Mouse (Mus musculus): ENCODE data around the gene 7420426K07Rik.

DNA sequence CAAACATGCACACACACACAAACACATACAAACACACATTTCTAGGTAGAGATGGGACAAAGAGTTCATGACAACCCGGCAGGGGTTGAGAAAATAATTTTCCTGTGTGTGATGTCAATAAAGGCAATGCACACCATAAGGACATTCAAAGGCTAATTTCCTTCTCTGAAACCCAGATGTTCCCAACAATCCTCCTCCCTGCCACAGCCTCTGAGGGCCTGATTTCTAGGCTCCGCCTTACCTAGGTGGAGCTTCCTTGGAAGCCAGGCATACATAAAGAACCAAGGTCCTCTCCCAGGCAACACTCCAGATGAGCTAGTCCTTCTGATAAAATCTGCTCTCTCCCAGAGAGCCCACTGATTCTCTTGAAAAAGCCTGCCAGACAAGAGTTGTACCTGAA is at the start of gene 7420426K07Rik:
- TF ChIP-seq CTCF (IDR thresholded peaks at IDR 0.05; ENCODE audit: low read depth) = no peak
- TF ChIP-seq EP300 (optimal IDR thresholded peaks at IDR 0.05) = no peak

Measured in stomach, postnatal 0 days (tissue).